Mouse (Mus musculus) liver, embryonic 16.5 days (tissue): ENCODE data around the gene Slc2a6. TPM values are rescaled to one million over a fixed set of nuclear protein-coding genes. Genes with fewer than 3 reads are reported as not detected.

ENCODE experiments used
- polyA plus RNA-seq: library from polyadenylated mRNA; unstranded; fragments of >200 nt; fragmentation: Nextera tagmentation; extraction: Ambion mirVana; gene quantifications from 2 replicates; pipeline ENCODE4 v1.2.1, GENCODE M21; 2015

Gene Slc2a6
- polyA plus RNA-seq, 1 experiment from 2014 or later, result 0.32 TPM

Other genes with a start within 250 kb of the Slc2a6 start
- gene Abo, start 163.0 kb downstream of the Slc2a6 start, polyA plus RNA-seq, result not detected in 2 replicates
- gene Surf6, start 125.1 kb downstream of the Slc2a6 start, polyA plus RNA-seq, result 8.7 and 9.4 TPM in 2 replicates
- gene Med22, start 117.3 kb downstream of the Slc2a6 start, polyA plus RNA-seq, result 19.5 and 20.8 TPM in 2 replicates
- gene Rpl7a, start 117.2 kb downstream of the Slc2a6 start, polyA plus RNA-seq, result 297 and 333 TPM in 2 replicates
- gene Surf2, start 111.6 kb downstream of the Slc2a6 start, polyA plus RNA-seq, result 17.4 and 17.9 TPM in 2 replicates
- 31.5 and 32.4 TPM in 2 replicates for gene Surf1, start 111.5 kb downstream of the Slc2a6 start, polyA plus RNA-seq
- 119 and 121 TPM in 2 replicates for gene Surf4, start 94.1 kb downstream of the Slc2a6 start, polyA plus RNA-seq
- 0.04 TPM in 2 replicates for gene Stkld1, start 94.0 kb downstream of the Slc2a6 start, polyA plus RNA-seq
- 16.7 and 17.5 TPM in 2 replicates for gene Rexo4, start 63.6 kb downstream of the Slc2a6 start, polyA plus RNA-seq
- 1.8 and 2.0 TPM in 2 replicates for gene Adamts13, start 54.6 kb downstream of the Slc2a6 start, polyA plus RNA-seq
- 13.7 and 14.3 TPM in 2 replicates for gene Cacfd1, start 18.1 kb downstream of the Slc2a6 start, polyA plus RNA-seq
- gene Mymk, start 44.2 kb upstream of the Slc2a6 start, polyA plus RNA-seq, result 0.90 and 2.8 TPM in 2 replicates
- gene Adamtsl2, start 51.4 kb upstream of the Slc2a6 start, polyA plus RNA-seq, result 0.40 and 0.76 TPM in 2 replicates
- not detected in 2 replicates for gene Fam163b, start 114.5 kb upstream of the Slc2a6 start, polyA plus RNA-seq
- gene Dbh, start 137.2 kb upstream of the Slc2a6 start, polyA plus RNA-seq, result 0.07 and 0.15 TPM in 2 replicates
- gene Sardh, start 220.3 kb upstream of the Slc2a6 start, polyA plus RNA-seq, result 67.6 and 78.4 TPM in 2 replicates